Mouse (Mus musculus) spleen, adult 2 months (tissue): ENCODE data around the gene Mrtfb. TPM values are rescaled to one million over a fixed set of nuclear protein-coding genes. Genes with fewer than 3 reads are reported as not detected.

Experiments used
- DNase-seq, 2 experiments: peaks; one replicate each; pipeline versions ENCODE4 v3.0.0 to v3.0.0-alpha.2; 2012 to 2021; ENCODE audit warnings: low spot score in 2 of 2, low read depth in 1 of 2
- H3K27ac ChIP-seq: fragments of 200-500 bp; 2 replicates; pipeline ENCODE4 v1.5.1; 2012; ENCODE audit warnings: low read length, inconsistent platforms; ENCODE audit not compliant: insufficient read depth
- H3K27me3 ChIP-seq: fragments of 200-500 bp; 2 replicates; pipeline ENCODE4 v1.6.1; 2012; ENCODE audit warnings: mild to moderate bottlenecking, moderate library complexity, low read length, inconsistent platforms; ENCODE audit not compliant: control insufficient read depth, insufficient read depth
- H3K36me3 ChIP-seq: fragments of 200-500 bp; 2 replicates; pipeline ENCODE4 v1.6.1; 2012; ENCODE audit warnings: mild to moderate bottlenecking, low read length, inconsistent platforms; ENCODE audit not compliant: control insufficient read depth, insufficient read depth
- H3K4me1 ChIP-seq: fragments of 200-500 bp; 2 replicates; pipeline ENCODE4 v1.6.1; 2011; ENCODE audit warnings: inconsistent platforms; ENCODE audit not compliant: control insufficient read depth, insufficient read depth, insufficient read length
- H3K4me3 ChIP-seq: fragments of 200-500 bp; 2 replicates; pipeline ENCODE4 v1.5.1; 2011; ENCODE audit warnings: mild to moderate bottlenecking, inconsistent platforms; ENCODE audit not compliant: insufficient read depth, insufficient read length; ENCODE audit errors: extremely low read depth
- CTCF ChIP-seq: fragments of 200-500 bp; IDR thresholded peaks from 2 replicates; pipeline ENCODE4 v1.5.1; 2011; ENCODE audit warnings: mild to moderate bottlenecking, inconsistent platforms; ENCODE audit not compliant: insufficient read depth, insufficient read length, insufficient replicate concordance; ENCODE audit errors: extremely low read depth
- POLR2A ChIP-seq: fragments of 200-500 bp; IDR thresholded peaks from 2 replicates; pipeline ENCODE4 v1.6.1; 2011; ENCODE audit warnings: low read depth, low read length, inconsistent platforms
- WGBS: fragments of 180-500 bp; shearing (Covaris S2); methylation state at CpG from one replicate; pipeline ENCODE4 v1.1.7; 2018; 5-methylcytosine and 5-hydroxymethylcytosine counted together
- polyA plus RNA-seq: library from polyadenylated mRNA; depleted of rRNA; stranded (reverse); fragments of >200 nt; gene quantifications from 2 replicates; pipeline ENCODE4 v1.2.3, GENCODE M21; 2012; rRNA removed

Gene Mrtfb
- polyA plus RNA-seq, 1 experiment: 4.5 TPM

- Histone ChIP-seq H3K27ac (no peak overlapping the region), H3K4me3 (no peak overlapping the region), H3K27me3 (no peaks in the 10 kb centered on the region), H3K4me1 (no peaks in the 10 kb centered on the region), H3K36me3 (no peaks in the 10 kb centered on the region)
- WGBS: 85% methylated on average over 5 of the region's 5 CpGs
- DNase-seq: no peak
- no peak for TF ChIP-seq CTCF
- TF ChIP-seq POLR2A: no peak
These were observed 208.4 kb downstream of the Mrtfb start for GRCm38 (mm10) chr16:13464662-13465061.

Other genes starting within 250 kb of the Mrtfb start
- 11.1 and 13.8 TPM in 2 replicates for gene Ercc4, start 146.8 kb upstream of the Mrtfb start, polyA plus RNA-seq